Mouse (Mus musculus): ENCODE data around the gene 2700049A03Rik. TPM values are rescaled to one million over a fixed set of nuclear protein-coding genes. Genes with fewer than 3 reads are reported as not detected.

2700049A03Rik gene
- polyA plus RNA-seq, 1 experiment: 4.7 TPM

GRCm38 (mm10) chr12:71183736-71184135 is 47.1 kb downstream of the 2700049A03Rik start:
- DNase-seq (ENCODE audit: low spot score): no peak

- no peak for DNase-seq (ENCODE audit: low spot score)
These were observed 47.7 kb downstream of the 2700049A03Rik start for GRCm38 (mm10) chr12:71184396-71184795.

DNA sequence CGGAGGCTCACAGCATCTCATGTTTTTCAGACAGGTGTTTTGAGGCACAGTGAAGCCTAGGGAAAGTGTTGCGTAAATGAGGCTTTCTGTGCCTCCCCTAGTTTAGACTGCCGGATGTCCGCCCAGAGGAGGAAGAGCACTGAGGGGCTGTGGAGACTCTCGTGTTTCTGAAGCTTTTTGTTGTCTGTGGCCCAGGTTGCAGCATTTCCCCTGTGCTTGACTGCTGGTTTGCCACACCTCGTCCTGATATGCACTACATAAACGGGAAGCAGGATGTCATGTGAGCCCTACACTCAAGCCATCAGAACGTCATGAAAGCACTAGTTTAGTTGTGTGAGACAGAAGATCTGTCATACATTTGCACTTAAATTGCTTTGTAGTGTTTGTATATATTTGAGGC is 56.1 kb downstream of the 2700049A03Rik start:
- DNase-seq (ENCODE audit: low spot score): no peak

GRCm38 (mm10) chr12:71197671-71198070 is 61.0 kb downstream of the 2700049A03Rik start:
- no peak for DNase-seq (ENCODE audit: low spot score)

DNA sequence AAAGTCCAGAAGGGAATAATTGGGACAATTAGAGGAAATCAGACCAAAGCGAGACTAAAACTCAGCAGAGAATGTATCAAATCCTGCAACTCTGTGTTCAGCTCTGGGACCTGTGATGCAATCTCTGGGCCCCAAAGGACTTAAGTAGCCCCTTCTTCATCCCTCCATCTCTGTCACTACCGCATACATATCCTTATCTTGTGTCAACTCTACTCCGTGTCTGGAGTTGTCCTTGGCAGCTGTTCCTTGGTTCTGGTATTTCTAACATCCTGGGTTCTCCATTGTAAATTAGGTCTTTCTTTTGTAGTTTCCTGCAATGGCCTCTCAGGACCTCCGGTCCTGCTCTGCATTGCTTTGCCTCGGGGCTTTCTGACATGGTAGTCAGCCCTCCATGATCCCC is 65.1 kb downstream of the 2700049A03Rik start:
- no peak for DNase-seq (ENCODE audit: low spot score)

- no peak for DNase-seq (ENCODE audit: low spot score)
These were observed 67.7 kb downstream of the 2700049A03Rik start for GRCm38 (mm10) chr12:71204303-71204702.

DNA sequence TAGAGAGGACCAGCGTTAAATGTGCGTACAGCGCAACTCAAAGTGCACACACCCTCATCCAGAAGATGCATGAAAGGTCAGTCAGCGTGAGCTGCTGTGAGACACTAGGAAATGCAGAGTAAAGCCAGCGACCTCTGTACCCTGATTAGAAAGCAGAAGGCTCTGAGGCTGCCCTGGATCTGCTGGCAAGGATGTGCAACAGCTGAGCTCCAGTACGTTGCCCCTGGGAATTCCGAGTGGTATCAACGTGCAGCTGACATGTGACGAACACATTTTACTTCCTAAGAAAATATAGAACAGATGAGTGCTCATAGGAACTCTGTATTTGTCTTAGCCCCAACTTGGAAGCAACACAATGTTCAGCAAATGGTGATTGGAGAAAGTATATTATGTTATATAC is 80.5 kb downstream of the 2700049A03Rik start:
- DNase-seq (ENCODE audit: low spot score): no peak

DNA sequence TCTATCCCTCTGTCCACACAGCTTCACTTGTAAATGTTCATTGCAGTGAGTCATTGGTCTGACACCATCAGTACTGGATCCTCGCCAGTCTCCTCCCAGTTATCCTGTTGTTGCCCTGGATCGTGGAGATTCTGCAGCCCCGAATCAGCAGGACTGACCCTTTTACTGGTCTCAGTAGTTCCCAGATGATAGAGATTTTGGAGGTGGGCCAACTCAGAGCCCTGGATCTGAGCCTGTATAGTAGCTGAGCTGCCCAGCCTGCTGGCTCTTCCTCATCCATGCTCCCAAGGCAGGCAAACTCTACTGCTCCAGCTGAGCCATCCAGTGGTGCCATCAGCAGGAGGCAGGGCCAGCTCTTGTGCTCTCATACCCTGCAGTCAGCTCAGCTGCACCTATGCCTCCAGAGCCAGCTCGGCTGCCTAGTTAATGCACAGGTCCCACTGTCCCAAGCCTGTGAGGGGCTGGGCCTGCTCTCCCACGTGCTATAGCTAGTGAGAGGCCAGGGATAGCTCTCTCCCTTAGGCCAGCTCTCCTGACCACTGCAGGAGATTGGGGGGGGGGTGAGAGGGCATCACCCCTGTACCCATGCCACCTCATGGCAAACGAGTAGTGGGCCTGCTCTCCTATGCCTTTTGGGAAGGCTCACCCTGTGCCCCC is 81.3 kb downstream of the 2700049A03Rik start:
- DNase-seq (ENCODE audit: low spot score): no peak

DNA sequence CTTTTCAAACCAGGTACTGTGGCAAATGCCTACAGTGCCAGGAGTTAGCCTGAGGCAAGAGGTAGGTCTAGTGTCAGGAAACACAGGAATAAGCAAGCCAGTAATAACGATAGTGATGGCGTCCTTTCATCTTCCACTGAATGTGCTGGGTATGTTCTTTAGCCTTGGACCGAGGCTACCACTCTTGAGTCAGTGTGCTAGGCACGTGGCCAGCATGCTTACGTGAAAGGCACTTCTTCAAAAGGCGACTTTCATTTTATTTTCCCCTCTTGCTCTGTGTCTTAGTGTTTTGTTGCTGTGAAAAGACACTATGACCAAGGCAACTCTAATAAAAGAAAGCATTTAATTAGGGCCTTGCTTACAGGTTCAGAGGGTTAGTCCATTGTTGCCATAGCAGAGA is 86.1 kb downstream of the 2700049A03Rik start:
- no peak for DNase-seq (ENCODE audit: low spot score)

DNA sequence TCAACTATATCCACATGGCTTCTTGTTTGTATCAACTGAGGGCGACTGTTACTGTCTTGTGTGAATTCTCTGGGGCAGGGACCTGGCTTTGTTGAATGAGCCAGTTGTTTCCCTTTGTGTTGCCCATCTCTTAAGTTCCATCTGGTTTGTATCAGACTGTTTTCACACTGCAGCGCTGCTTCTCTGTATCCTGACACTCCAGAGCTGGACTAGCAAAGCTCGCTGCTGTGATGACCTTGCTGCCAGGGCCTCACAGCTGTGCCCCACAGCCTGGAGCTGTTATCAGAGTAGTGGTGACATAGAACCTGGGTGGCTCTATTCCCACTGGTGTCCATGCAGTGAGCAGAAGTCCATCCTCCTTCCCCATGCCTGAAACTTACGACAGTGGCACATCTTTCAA is 91.1 kb downstream of the 2700049A03Rik start:
- no peak for DNase-seq (ENCODE audit: low spot score)

GRCm38 (mm10) chr12:71228925-71229649 is 92.4 kb downstream of the 2700049A03Rik start:
- no peak for DNase-seq (ENCODE audit: low spot score)

DNA sequence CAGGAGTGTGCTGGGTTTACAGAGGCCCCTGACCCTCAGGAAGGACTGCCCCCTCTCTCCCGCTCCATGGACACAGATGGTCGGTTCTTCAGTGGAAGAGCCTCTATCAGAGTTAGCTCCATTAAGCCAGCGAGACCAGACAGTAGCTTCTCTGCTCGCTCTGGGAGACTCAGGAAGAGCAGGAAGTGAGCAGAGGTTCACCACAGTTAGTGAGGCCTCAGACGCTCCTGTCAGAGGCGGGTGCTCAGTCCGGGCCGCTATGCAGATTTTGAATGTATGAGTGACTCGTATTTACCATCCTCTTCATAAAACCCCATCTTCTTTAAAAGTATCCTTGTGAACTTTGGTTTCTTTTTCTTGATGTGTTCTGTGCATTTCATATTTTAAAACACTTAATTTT is 94.9 kb downstream of the 2700049A03Rik start:
- no peak for DNase-seq (ENCODE audit: low spot score)

GRCm38 (mm10) chr12:71233426-71233825 is 96.8 kb downstream of the 2700049A03Rik start:
- no peak for DNase-seq (ENCODE audit: low spot score)

GRCm38 (mm10) chr12:71237074-71237473 is 100.4 kb downstream of the 2700049A03Rik start:
- no peak for DNase-seq (ENCODE audit: low spot score)

- no peak for DNase-seq (ENCODE audit: low spot score)
These were observed 106.1 kb downstream of the 2700049A03Rik start for GRCm38 (mm10) chr12:71242791-71243190.

- DNase-seq (ENCODE audit: low spot score): no peak
These were observed 108.2 kb downstream of the 2700049A03Rik start for GRCm38 (mm10) chr12:71244766-71245390.

DNA sequence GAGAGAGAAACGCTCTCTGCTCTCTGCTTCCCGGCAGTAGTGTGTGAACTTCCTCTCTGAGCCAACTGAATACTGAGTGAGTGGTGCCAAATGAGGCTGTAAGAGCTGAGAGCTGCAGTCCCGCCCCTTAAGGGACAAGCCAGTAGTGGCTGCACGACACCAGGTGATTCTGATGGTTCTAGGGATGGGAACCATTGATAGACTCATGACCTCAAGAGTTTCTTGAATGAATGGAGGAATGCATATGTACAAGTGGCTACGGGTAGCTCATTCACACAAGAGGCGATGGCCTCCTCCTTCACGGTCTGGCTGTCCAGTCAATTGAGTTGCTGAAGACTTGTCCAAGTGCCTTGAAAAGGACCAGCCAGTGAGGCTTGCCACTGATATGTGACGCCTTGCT is 110.5 kb downstream of the 2700049A03Rik start:
- no peak for DNase-seq (ENCODE audit: low spot score)

GRCm38 (mm10) chr12:71249348-71249747 is 112.7 kb downstream of the 2700049A03Rik start:
- no peak for DNase-seq (ENCODE audit: low spot score)

DNA sequence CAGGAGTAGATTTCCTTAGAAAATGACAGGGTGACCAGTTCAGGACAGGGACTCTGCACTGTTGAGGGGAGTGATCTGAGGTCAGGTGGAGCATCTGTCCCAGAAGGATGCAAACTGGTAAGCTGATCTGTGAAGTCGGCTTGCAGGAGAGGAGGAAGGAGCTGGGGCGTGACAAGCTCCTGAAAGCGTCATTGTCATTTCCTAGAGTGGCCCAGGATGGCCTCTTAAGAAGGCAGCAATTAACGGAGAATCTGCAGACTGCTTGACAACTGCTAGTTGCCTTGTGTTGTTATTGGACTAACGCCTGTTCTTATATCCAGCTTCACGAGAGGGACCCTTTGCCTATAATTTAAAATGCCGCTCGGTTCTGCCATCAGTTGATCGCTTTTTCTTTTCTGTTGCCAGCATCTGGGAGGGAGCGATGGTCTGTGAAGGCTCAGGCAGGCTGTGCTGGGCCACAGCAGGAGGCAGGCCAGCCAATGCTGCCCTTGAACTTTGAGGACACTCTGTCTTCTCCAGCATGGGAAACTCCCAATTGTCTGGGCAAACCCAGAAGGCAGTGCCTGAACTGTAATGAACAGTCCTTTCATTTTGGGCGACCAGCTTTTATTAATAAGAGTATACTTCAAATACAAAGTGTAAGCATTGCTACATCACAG is 116.0 kb downstream of the 2700049A03Rik start:
- DNase-seq (ENCODE audit: low spot score): no peak

GRCm38 (mm10) chr12:71254779-71255178 is 118.1 kb downstream of the 2700049A03Rik start:
- no peak for DNase-seq (ENCODE audit: low spot score)

DNA sequence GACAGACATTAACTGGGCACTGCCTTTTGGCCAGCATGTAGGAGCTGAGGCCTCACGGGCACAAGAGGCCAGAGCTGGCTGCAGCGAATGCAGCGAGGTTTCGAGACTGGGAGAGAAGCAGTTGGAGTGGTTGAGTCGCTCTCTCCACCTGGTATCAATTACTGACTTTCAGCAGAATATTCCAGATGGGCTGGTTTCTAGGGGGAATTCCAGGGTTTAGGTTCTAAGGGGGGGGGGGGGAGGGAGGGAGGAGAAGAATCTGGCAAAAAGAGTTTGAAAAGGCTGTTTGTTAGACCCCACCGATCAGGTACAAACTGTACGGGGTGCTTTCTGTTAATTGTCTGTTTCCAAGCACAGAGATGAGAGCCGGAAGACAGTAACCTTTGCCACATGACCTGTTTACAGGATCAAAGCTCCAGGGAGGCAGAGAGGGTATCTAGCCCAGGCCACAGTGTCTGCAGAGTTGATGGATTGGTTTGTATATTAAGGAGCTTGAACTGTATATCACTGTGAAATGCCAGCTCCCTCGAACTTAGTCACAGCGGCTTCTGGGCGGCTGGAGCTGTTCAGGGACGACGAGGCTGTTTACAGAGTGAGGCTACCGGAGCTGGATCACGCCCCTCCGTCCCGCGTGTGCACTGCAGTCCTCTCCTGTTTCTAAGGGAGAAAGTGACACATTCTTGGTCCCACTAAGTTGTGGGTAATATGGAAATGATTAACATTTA is 121.7 kb downstream of the 2700049A03Rik start:
- DNase-seq (ENCODE audit: low spot score): no peak

DNA sequence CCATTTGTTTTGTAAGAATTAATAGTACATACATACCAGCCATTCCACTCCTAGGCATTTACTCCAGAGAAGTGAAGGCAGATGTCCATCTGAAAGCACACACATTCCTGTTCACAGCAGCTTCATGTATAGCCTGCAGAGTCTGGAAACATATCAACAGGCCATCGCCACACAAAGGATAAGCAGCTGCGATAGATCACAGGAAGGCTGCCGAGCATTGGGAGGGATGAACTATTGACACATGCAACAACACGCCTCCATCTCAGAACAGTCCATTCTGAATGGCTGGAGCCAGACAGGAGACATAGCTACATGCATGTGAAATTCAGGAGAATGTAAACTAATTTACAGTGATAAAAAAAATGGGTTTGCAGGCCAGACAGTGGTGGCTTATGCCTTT is 127.6 kb downstream of the 2700049A03Rik start:
- DNase-seq (ENCODE audit: low spot score): no peak

Data from urinary bladder, adult 2 months (tissue).